Mouse (Mus musculus) small intestine, adult 2 months (tissue): Measurements from ENCODE around the gene Hist1h2bf.

Source experiments
- CTCF ChIP-seq: fragments of 200-500 bp; IDR thresholded peaks from 2 replicates; pipeline ENCODE4 v1.5.1; 2012; ENCODE audit warnings: low read depth, mild to moderate bottlenecking, control low read depth, inconsistent platforms, low read length, moderate library complexity, mixed read lengths; ENCODE audit not compliant: insufficient replicate concordance, insufficient read length; ENCODE audit errors: extremely low read depth
- POLR2A ChIP-seq: fragments of 200-500 bp; IDR thresholded peaks from 2 replicates; pipeline ENCODE4 v1.6.1; 2012; ENCODE audit warnings: low read depth, mild to moderate bottlenecking, control low read depth, inconsistent platforms, low read length, moderate library complexity

DNA sequence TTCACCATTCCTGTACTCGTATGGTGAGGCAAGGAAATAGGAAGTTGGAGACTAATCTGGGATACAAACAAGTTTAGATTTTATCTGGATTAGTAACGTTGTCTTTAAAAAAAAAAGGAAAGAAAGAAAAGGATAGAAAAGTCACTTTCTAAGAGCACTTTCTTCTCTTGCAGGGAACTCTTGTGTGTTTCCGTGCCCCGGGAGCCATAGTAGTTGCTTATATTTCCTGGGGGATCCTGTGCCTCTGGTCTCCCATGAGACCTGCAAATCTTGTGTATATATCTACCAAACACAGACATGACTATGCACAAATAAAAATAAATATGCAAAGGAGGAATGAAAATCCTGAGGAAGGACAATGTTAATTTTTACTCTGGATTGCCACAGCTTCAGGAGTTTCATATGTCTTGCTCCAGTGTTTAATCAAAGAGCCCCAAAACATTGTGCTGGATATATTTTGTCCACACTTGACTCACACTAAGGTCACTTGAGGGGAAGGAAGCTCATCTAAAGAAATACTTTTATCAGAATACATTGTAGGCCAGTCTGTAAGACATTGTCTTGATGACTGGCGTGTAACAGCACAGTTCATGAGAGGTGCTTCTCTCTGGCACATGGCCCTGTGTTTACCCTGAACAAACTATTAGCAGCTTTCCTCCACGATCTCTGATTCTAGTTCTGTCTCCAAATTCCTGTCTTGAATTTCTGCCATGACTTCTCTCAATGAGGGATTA is 3.1 kb upstream of the Hist1h2bf start:
- TF ChIP-seq POLR2A = no peak
- TF ChIP-seq CTCF = no peak
